Mouse (Mus musculus): ENCODE results near the gene Sart3.

GRCm38 (mm10) chr5:113747629-113748028 lies 24.7 kb downstream of the Sart3 start:
- TF ChIP-seq POLR2A (IDR thresholded peaks at IDR 0.05; ENCODE audit: control insufficient read depth, extremely low read depth, insufficient read depth, low read length, poor library complexity) (no peak), CTCF (IDR thresholded peaks at IDR 0.05; ENCODE audit: borderline replicate concordance, control insufficient read depth, extremely low read depth, insufficient read depth, low read length, poor library complexity) (peak; percentile 50; the same call in 1 of the 2 replicates)
